Mouse (Mus musculus) hindbrain, embryonic 13.5 days (tissue): ENCODE data around the gene Ntn3. TPM values are rescaled to one million over a fixed set of nuclear protein-coding genes. Genes with fewer than 3 reads are reported as not detected.
A peak's percentile ranks its signal among the peaks of the same experiment; 100 is the strongest.

Experiments
- ATAC-seq: fragments of 200-750 bp; cut with Nextera tagmentation; 2 replicates; pipeline ENCODE4 v1.8.0; 2017; ENCODE audit warnings: moderate TSS enrichment; ENCODE audit not compliant: low FRiP score
- H3K27ac ChIP-seq: fragments of 300-500 bp; sonication (generic); 2 replicates; pipeline ENCODE4 v1.5.1; 2015; ENCODE audit warnings: inconsistent platforms, mild to moderate bottlenecking, moderate library complexity
- H3K27me3 ChIP-seq: fragments of 300-500 bp; sonication (generic); 2 replicates; pipeline ENCODE4 v1.6.1; 2015; ENCODE audit warnings: mild to moderate bottlenecking, inconsistent platforms
- H3K36me3 ChIP-seq: fragments of 300-500 bp; sonication (generic); 2 replicates; pipeline ENCODE4 v1.6.1; 2015; ENCODE audit warnings: mild to moderate bottlenecking, inconsistent platforms
- H3K4me1 ChIP-seq: fragments of 300-500 bp; sonication (generic); replicated peaks from 2 replicates; pipeline ENCODE4 v1.6.1; 2015; ENCODE audit warnings: inconsistent platforms
- H3K4me2 ChIP-seq: fragments of 300-500 bp; sonication (generic); 2 replicates; pipeline ENCODE4 v1.6.1; 2015; ENCODE audit warnings: inconsistent platforms, mild to moderate bottlenecking, moderate library complexity
- H3K4me3 ChIP-seq: fragments of 300-500 bp; sonication (generic); 2 replicates; pipeline ENCODE4 v1.5.1; 2015; ENCODE audit warnings: mild to moderate bottlenecking, inconsistent platforms
- H3K9ac ChIP-seq: fragments of 300-500 bp; sonication (generic); 2 replicates; pipeline ENCODE4 v1.6.1; 2015; ENCODE audit warnings: mild to moderate bottlenecking, inconsistent platforms
- H3K9me3 ChIP-seq: fragments of 300-500 bp; sonication (generic); 2 replicates; pipeline ENCODE4 v1.6.1; 2016; ENCODE audit warnings: inconsistent platforms
- WGBS: fragments of 180-500 bp; shearing (Covaris S2); methylation state at CpG from one replicate; pipeline ENCODE4 v1.1.7; 2015; 5-methylcytosine and 5-hydroxymethylcytosine counted together
- polyA plus RNA-seq: library from polyadenylated mRNA; unstranded; fragments of >200 nt; fragmentation: Nextera tagmentation; extraction: Ambion mirVana; gene quantifications from 2 replicates; pipeline ENCODE4 v1.2.1, GENCODE M21; 2015

Ntn3 gene
- polyA plus RNA-seq, 1 experiment from 2014 or later, result 4.2 TPM

DNA sequence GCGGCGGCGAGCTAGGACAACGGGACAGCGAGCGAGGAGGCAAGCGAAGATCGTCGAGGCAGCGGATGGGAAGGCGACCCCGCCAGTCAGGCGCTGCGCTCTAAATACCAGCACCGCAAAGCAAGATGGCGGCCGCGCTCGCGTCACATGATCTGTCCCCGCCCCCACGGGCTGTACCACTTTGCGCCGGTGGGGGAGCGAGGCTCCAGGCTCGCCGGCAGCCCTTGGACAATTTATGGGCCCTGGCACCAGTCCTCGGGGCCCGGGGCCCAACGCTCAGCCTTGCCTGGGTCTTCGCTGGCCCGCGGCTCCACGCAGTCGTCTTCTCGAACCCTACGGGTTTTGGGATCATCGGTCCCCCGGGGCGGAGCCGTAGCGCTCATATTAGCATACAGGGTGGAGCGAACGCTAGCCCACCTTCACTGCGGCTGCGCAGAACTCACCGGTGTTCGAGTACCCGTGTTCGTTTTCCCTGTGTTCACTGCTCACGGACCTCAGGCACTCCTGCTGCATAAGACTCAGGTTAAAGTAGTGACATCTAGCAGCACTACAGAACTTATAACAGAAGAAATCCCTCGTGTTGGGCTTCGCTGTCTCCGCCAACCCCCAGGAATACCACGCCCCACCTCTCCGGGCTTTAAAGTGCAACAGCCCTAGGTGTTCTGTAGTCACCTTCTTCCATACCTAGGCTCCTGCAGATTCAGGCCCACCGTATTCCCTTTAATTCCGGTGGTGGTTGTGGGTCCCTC is 39.8 kb downstream of the Ntn3 start, which contains the start of gene Atp6v0c:
TSS of gene Atp6v0c (minus strand) at position 386 of the 749 bp plus-strand sequence.
- Histone ChIP-seq H3K4me1 (peaks cover 44% of the 10 kb centered on the region), H3K27me3 (0 out of 2 replicates have a peak, but pooled peaks cover 7% of the 10 kb centered on the region), H3K9me3 (no peaks in the 10 kb centered on the region), H3K4me2 (peak within 1 kb of the TSS; percentile 80), H3K9ac (peak within 1 kb of the TSS; percentile 92), H3K4me3 (peak within 1 kb of the TSS; percentile 98), H3K27ac (peak within 1 kb of the TSS; percentile 97), H3K36me3 (peaks cover 25% of the 10 kb centered on the region)
- peak; percentile 87 for ATAC-seq
- WGBS, result 1% methylated on average over 58 of the region's 58 CpGs

DNA sequence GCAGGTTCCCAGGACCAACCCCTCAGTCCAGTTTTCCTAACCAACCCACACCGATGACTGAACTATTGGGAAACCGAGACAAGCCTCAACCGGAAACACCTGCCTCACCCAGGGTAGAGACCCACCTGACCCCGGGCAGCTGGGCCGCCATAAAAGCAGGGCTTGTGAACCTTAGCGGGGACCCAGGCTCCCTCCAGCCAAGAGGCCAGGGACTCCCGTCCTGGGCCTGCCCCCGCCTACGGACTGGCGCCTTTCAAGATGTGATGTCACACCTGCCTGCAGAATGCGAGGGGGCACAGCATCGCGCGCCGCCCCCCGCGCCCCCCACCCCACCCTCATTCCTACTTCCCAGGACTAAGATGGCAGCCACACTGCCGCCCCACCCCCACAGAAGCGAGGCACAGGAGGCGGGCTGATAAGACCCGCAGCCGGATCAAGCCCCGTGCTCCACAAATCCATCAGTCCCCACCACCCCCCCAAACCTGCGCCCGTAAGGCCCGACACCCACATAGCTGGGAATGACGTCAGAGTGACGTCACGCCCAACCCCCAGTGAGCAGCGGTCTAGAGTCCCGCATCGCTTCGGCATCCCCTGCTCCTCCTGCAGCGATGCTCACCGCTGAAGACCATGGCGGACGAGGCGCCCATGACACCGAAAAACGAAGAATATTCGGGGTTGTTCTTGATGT is 40.6 kb downstream of the Ntn3 start:
- 0 out of 2 replicates have a peak, but pooled peaks cover 7% of the 10 kb centered on the region for H3K27me3 ChIP-seq
- under 1% methylated on average over 38 of the region's 41 CpGs for WGBS
- peak overlapping the region; percentile 80 for H3K4me2 ChIP-seq
- peaks cover 26% of the 10 kb centered on the region for H3K36me3 ChIP-seq
- ATAC-seq, result peak; percentile 72
- peak overlapping the region; percentile 97 for H3K27ac ChIP-seq
- peak overlapping the region; percentile 92 for H3K9ac ChIP-seq
- no peaks in the 10 kb centered on the region for H3K9me3 ChIP-seq
- H3K4me1 ChIP-seq, result peaks cover 45% of the 10 kb centered on the region
- H3K4me3 ChIP-seq, result peak overlapping the region; percentile 98

DNA sequence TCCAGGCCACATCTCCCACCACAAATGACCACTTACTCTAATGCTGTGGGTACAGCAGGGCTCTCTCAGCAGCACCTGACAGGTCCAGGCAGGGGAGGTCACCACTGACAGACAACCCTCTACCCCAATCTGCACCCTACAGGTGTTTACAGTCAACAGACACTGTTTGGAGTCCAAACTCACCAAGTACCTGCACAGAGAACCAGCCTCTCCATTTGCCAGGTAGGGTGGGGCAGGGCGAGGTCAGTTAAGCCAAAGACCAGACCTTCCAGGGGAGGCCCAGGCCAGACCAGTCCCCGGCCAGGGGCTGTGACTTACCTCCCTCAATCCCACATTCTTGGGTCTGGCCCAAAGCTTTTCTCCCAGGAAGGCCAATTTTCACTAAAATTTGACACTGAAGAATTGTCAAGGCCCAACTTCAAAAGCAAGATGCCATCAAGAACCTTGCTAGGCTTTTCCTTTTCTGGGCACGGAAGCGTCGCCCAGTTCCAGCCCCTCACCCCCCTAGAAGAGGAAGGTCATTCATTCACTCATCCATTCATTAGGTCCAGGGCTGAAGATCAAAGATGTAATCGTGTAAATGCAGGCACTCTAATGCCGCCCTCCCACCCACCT is 41.3 kb downstream of the Ntn3 start:
- Histone ChIP-seq H3K27ac (peak overlapping the region; percentile 97), H3K9ac (peak overlapping the region; percentile 92), H3K4me3 (peak overlapping the region; percentile 98), H3K4me2 (peak overlapping the region; percentile 80), H3K36me3 (peaks cover 26% of the 10 kb centered on the region), H3K27me3 (0 out of 2 replicates have a peak, but pooled peaks cover 7% of the 10 kb centered on the region), H3K4me1 (peaks cover 44% of the 10 kb centered on the region), H3K9me3 (no peaks in the 10 kb centered on the region)
- WGBS, result 62% methylated on average over 7 of the region's 7 CpGs
- no peak for ATAC-seq

DNA sequence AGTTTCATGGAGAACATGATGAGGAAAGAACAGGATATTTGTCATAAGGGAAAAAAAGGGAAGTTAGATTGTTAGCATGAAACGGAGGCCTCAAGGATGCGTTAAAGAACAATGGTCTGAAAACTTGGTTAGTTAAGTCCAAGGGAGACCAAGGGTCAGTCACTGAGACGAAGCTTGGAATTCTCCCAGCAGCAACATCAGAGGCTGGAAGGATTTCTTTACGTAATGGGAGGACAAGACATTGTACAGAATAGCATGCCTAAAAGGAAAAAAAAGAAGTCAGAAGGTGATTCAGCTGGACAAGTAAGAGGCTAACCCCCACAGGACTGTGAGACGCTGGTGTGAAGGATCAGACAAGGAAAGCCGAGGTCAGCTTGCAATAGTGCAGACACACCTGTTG is 42.2 kb downstream of the Ntn3 start:
- H3K4me2 ChIP-seq, result peak overlapping the region; percentile 80
- peaks cover 26% of the 10 kb centered on the region for H3K36me3 ChIP-seq
- no peaks in the 10 kb centered on the region for H3K9me3 ChIP-seq
- H3K9ac ChIP-seq, result peak overlapping the region; percentile 92
- H3K27ac ChIP-seq, result no peak overlapping the region
- 0 out of 2 replicates have a peak, but pooled peaks cover 7% of the 10 kb centered on the region for H3K27me3 ChIP-seq
- H3K4me1 ChIP-seq, result peaks cover 53% of the 10 kb centered on the region
- 92% methylated on average over 6 of the region's 6 CpGs for WGBS
- H3K4me3 ChIP-seq, result peak overlapping the region; percentile 98
- no peak for ATAC-seq

DNA sequence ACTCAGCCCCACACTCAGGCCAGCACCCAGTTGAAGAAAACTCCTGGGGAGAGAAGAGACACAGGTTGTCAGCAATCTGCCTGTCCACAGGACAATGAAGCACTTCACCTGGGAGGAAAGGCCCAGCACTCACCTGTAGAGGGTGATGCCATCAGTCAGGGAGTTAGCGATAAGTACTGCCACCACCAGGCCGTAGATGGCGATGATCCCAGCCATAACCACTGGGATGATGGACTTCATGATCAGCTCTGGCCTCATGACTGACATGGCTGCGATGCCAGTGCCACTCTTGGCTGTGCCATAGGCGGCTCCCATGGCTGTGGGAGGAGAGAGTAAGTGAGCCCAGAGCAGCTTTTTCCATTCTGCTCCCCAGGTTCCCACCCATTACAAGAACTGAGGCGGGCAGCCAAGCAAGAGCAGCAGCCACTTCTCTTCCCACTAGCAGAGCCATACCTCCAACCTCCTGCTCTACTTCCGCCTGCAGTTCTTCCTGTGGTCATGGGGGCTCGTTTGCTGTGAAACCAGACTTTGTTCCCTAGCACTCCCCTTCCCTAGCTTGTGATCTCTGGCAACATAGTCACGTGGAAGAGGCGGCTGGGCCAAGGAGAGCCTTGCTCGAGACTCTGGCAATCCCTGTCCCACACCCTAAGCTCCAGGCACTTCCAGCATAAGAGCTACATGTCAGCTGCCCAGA is 44.6 kb downstream of the Ntn3 start:
- H3K36me3 ChIP-seq, result peaks cover 30% of the 10 kb centered on the region
- H3K4me2 ChIP-seq, result no peak overlapping the region
- WGBS, result 83% methylated on average over 11 of the region's 11 CpGs
- ATAC-seq, result no peak
- no peaks in the 10 kb centered on the region for H3K9me3 ChIP-seq
- no peak overlapping the region for H3K27ac ChIP-seq
- no peaks in the 10 kb centered on the region for H3K27me3 ChIP-seq
- H3K4me3 ChIP-seq, result no peak overlapping the region
- no peak overlapping the region for H3K9ac ChIP-seq
- H3K4me1 ChIP-seq, result peaks cover 53% of the 10 kb centered on the region

DNA sequence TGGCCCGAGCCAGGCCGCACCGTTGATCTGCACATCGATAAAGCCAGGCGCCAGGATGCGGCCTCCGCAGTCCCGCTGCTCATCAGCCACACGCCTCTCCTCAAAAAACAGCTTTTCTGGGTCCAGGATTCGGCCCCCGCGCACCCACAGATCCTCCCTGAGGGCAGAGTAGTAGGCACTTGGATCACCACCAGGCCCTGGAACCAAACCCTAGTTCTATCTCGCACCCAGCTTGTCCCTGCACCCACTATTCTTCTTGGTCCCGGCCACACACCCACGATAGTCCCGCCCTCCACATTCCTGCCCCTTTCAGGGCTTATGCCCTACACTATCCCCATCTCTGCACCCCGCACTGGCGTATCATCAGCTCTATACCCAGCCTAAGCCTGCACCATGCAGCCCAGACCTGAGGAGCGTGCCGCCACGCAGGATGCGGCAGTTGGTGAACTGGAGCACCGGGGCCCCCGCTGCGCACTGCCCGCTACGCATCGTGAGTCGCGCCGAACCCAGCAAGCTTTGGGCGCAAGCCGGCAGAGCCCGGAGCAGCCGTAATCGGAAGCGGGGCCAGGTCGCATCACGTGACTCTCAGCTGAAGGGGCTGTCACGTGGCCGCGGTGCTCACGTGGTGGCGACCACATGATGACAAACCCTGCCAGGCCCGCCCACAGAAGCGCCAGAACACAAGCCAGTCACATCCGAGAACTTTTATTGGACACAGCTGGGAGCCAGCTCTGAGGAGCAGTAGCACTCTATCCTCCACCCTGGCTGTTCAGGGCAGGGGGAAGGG is 46.0 kb downstream of the Ntn3 start, which contains the start of gene Amdhd2:
TSS of gene Amdhd2 (minus strand) at position 591 of the 787 bp plus-strand sequence.
- Histone ChIP-seq H3K9me3 (no peaks in the 10 kb centered on the region), H3K9ac (peak within 1 kb of the TSS; percentile 91), H3K4me2 (peak within 1 kb of the TSS; percentile 99), H3K27me3 (no peaks in the 10 kb centered on the region), H3K36me3 (peaks cover 31% of the 10 kb centered on the region), H3K27ac (peak within 1 kb of the TSS; percentile 90), H3K4me3 (peak within 1 kb of the TSS; percentile 78), H3K4me1 (peaks cover 53% of the 10 kb centered on the region)
- peak; percentile 92 for ATAC-seq
- 1% methylated on average over 47 of the region's 47 CpGs for WGBS

DNA sequence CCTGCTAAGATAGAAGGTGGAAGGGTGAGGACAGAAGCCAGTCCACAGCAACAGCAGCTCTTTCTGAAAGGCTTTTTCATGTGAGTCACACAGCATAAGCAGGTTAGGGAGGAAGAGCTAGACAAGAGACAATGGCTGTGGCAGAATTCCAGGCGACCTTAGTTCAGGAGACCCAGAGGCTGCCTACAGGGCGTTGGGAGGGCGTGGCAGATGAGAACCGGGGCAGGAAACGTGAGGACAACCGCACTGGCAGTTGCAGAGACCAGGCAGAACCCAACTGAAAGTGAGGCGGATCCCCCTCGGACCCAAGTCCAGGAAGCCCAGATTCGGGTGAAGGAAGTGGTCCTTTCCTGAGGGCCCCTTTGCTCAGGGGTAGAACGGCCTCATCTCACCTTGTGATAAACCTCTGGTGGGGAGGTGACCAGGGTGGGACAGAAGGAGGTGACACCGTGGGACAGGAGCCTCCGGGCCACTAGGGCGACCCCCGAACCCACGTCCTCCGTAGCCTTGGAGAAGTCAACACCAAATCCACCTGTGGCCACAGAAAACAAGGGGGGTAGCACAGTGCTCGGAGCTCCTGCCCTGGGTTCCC is 46.7 kb downstream of the Ntn3 start:
- peaks cover 37% of the 10 kb centered on the region for H3K36me3 ChIP-seq
- peaks cover 46% of the 10 kb centered on the region for H3K4me1 ChIP-seq
- H3K9ac ChIP-seq, result peak overlapping the region; percentile 91
- WGBS, result 34% methylated on average over 17 of the region's 17 CpGs
- ATAC-seq, result peak; percentile 6
- peak overlapping the region; percentile 90 for H3K27ac ChIP-seq
- peak overlapping the region; percentile 78 for H3K4me3 ChIP-seq
- no peaks in the 10 kb centered on the region for H3K27me3 ChIP-seq
- peak overlapping the region; percentile 99 for H3K4me2 ChIP-seq
- no peaks in the 10 kb centered on the region for H3K9me3 ChIP-seq

DNA sequence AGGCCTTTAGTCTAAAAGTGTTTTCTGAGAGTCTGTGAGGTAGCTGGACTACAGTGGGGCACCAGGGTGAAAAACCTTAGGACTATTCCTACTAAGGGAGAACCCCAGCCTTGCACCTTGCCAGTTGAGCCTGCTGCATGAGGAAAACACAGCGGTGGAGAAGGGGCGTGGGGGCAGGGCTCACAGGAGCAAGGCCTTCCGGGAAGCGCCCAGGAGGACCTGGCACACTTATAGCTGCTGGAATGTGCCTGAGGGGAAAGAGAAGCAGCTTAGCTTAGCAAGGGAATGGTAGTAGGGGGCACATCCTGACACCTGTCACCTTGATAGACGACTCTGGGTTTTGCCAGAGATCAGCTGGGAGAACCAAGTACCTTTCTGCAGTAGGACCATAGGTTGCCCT is 47.9 kb downstream of the Ntn3 start:
- 83% methylated on average over 5 of the region's 5 CpGs for WGBS
- peaks cover 37% of the 10 kb centered on the region for H3K36me3 ChIP-seq

DNA sequence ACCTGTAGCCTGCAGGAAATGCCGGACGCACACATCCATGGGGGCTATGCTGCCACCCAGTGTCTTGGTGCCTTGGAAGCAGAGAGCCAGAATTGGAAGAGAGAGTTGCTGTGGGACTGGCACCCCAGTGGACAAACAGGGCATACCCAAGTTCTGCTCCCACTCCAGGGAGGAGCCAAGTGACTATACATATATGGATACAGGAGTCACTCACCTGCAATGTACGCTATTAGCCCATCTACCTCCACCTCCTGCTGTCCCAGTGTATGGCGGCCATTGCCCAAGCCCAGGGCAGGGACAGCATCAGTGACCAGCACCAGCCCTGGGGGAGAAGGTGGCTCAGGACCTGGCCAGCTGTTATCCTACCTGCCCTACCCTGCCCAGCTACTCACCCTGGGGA is 51.8 kb downstream of the Ntn3 start:
- 89% methylated on average over 4 of the region's 4 CpGs for WGBS
- Histone ChIP-seq H3K27ac (no peak overlapping the region), H3K36me3 (peaks cover 37% of the 10 kb centered on the region), H3K4me2 (no peak overlapping the region), H3K4me1 (peaks cover 13% of the 10 kb centered on the region), H3K27me3 (no peaks in the 10 kb centered on the region), H3K4me3 (no peak overlapping the region), H3K9me3 (no peaks in the 10 kb centered on the region), H3K9ac (no peak overlapping the region)
- ATAC-seq, result no peak

More for the DNA sequence above, 47.9 kb downstream of the Ntn3 start:
- Histone ChIP-seq H3K4me1 (peaks cover 34% of the 10 kb centered on the region), H3K4me3 (no peak overlapping the region), H3K9me3 (no peaks in the 10 kb centered on the region), H3K9ac (no peak overlapping the region), H3K27ac (no peak overlapping the region), H3K4me2 (no peak overlapping the region), H3K27me3 (no peaks in the 10 kb centered on the region)
- no peak for ATAC-seq

DNA sequence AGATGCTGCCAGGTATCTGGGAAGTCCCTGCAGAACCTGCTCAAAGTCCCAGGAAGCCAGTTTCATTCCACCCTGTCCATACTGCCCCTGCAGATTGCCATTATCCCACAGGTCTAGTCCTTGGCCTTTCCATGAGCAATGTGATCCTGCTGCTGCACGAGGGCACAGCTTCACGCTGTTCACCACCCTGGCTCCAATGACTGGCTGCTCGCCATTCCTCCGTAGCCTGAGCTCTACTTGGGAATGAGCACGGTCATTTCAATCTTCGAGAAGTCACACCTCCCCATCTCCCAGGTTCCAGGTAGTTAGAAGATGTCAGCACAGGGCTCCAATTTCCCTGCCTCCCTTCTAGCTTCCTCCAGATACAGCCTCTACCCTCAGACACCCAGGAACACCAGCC is 52.2 kb downstream of the Ntn3 start:
- H3K9ac ChIP-seq, result no peak overlapping the region
- H3K27me3 ChIP-seq, result no peaks in the 10 kb centered on the region
- peaks cover 37% of the 10 kb centered on the region for H3K36me3 ChIP-seq
- no peak overlapping the region for H3K27ac ChIP-seq
- no peak overlapping the region for H3K4me3 ChIP-seq
- H3K4me2 ChIP-seq, result no peak overlapping the region
- peaks cover 12% of the 10 kb centered on the region for H3K4me1 ChIP-seq
- H3K9me3 ChIP-seq, result no peaks in the 10 kb centered on the region
- no peak for ATAC-seq
- WGBS, result 91% methylated on average over 6 of the region's 6 CpGs

DNA sequence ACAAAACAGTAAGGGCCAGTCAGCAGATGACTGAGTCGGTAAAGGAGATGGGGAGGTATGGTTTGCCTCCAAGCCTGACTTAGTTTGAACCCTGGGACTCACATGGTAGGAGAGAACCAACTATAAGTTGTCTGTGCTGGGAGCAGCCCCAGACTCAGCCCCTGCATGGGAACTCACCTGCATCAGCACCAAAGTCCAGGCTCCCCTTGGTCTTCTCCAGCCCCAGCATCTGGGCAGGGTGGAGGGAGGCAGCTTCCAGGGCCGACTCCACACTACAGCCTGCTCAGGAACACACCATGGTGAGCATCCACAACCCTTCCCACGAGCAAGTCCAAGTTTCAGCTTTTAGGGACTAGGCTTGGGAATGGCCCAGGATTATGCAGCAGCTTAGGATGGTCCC is 52.9 kb downstream of the Ntn3 start:
- WGBS, result 89% methylated on average over 3 of the region's 3 CpGs
- ATAC-seq, result no peak
- no peak overlapping the region for H3K27ac ChIP-seq
- H3K27me3 ChIP-seq, result no peaks in the 10 kb centered on the region
- peaks cover 12% of the 10 kb centered on the region for H3K4me1 ChIP-seq
- no peaks in the 10 kb centered on the region for H3K9me3 ChIP-seq
- H3K4me2 ChIP-seq, result no peak overlapping the region
- no peak overlapping the region for H3K4me3 ChIP-seq
- H3K9ac ChIP-seq, result no peak overlapping the region
- H3K36me3 ChIP-seq, result peaks cover 37% of the 10 kb centered on the region
